22 mouse cellular contexts compared by ENCODE assay signal in the genomic region with DNA sequence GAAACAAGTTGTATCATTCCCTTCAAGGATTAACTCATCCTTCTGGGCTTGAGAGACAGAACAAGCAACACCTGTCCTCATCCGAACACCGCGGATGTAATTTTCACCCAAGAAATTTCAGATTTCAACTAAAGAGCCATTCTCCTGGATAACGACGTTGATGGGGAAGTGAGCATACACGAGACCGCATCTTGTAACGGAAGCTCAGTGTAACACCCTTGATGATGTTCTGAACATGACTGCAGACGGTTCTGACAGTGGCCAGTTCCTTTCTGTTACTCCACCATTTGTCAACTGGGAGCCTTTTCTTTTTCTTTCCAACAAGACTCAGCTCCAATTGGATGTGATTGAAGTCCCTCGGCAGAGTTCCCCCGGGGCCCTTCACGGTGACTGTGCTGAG.
"Had no signal": no experiment of that assay in that cellular context is flagged by ENCODE, and none has a peak within 500 bp of the region (broad histone marks: within the 10 kb centered on the region; RNA-seq: fewer than 3 reads in every experiment).

No protein-coding gene starts in this region.

- H3K4me1 ChIP-seq: heart, embryonic 12.5 days; hindbrain, embryonic 10.5 days; hindbrain, embryonic 12.5 days; intestine, embryonic 15.5 days; limb, embryonic 10.5 days; limb, embryonic 12.5 days had no signal

- DNase-seq: gastrocnemius, adult 2 months; gastrocnemius, postnatal 10 days; gastrocnemius, postnatal 25 days; heart, adult 2 months; heart, postnatal 10 days; heart, postnatal 4 days; kidney, adult 18-20 months; kidney, adult 8-10 months; kidney, postnatal 10 days; kidney, postnatal 25 days; kidney, postnatal 4 days; liver; liver, embryonic 13.5 days had no signal

- H3K36me3 ChIP-seq: heart, embryonic 12.5 days; hindbrain, embryonic 10.5 days; hindbrain, embryonic 12.5 days; intestine, embryonic 15.5 days; limb, embryonic 10.5 days; limb, embryonic 12.5 days; liver, embryonic 13.5 days had no signal

- H3K9me3 ChIP-seq: heart, embryonic 12.5 days; hindbrain, embryonic 10.5 days; hindbrain, embryonic 12.5 days; intestine, embryonic 15.5 days; limb, embryonic 10.5 days; limb, embryonic 12.5 days; liver, embryonic 13.5 days had no signal

- H3K4me3 ChIP-seq: gastrocnemius, adult 2 months; heart, adult 2 months; heart, embryonic 12.5 days; hindbrain, embryonic 10.5 days; hindbrain, embryonic 12.5 days; intestine, embryonic 15.5 days; layer of hippocampus, adult 2 months; left cerebral cortex, adult 2 months; limb, embryonic 10.5 days; limb, embryonic 12.5 days; liver, embryonic 13.5 days had no signal

- H3K27me3 ChIP-seq: heart, embryonic 12.5 days; hindbrain, embryonic 12.5 days; intestine, embryonic 15.5 days; limb, embryonic 12.5 days; liver, embryonic 13.5 days had no signal

- H3K27ac ChIP-seq: gastrocnemius, adult 2 months; heart, adult 2 months; hindbrain, embryonic 10.5 days; hindbrain, embryonic 12.5 days; hindbrain, embryonic 14.5 days; intestine, embryonic 15.5 days; layer of hippocampus, adult 2 months; left cerebral cortex, adult 2 months; limb, embryonic 10.5 days; limb, embryonic 12.5 days; liver, embryonic 13.5 days had no signal
